Mouse (Mus musculus): ENCODE measurements at regions not wholly inside any gene's neighbourhood (a gene's known extent, or its start where the extent isn't known, plus 50 kb on each side); places are given as distances from the start of the nearest gene placed in this dataset.

GRCm38 (mm10) chr12:77666411-77666810, 428.5 kb downstream of the Fut8 start:
- DNase-seq (ENCODE audit: low spot score), result no peak

GRCm38 (mm10) chr12:77667151-77667874, 429.4 kb downstream of the Fut8 start:
- DNase-seq (ENCODE audit: low spot score), result no peak

- peak; percentile 38 for DNase-seq (ENCODE audit: low spot score)
These were observed 429.9 kb downstream of the Fut8 start for GRCm38 (mm10) chr12:77667875-77668204.

GRCm38 (mm10) chr12:77670531-77670930, 432.6 kb downstream of the Fut8 start:
- no peak for DNase-seq (ENCODE audit: low spot score)

GRCm38 (mm10) chr12:77674352-77674751, 436.4 kb downstream of the Fut8 start:
- DNase-seq (ENCODE audit: low spot score), result no peak

GRCm38 (mm10) chr12:77674755-77675154, 436.8 kb downstream of the Fut8 start:
- peak; percentile 7 for DNase-seq (ENCODE audit: low spot score)

- DNase-seq (ENCODE audit: low spot score), result no peak
These were observed 440.1 kb downstream of the Fut8 start for GRCm38 (mm10) chr12:77678040-77678439.

- DNase-seq (ENCODE audit: low spot score), result no peak
These were observed 456.2 kb downstream of the Fut8 start for GRCm38 (mm10) chr12:77694101-77694500.

- no peak for DNase-seq (ENCODE audit: low spot score)
These were observed 458.2 kb downstream of the Fut8 start for GRCm38 (mm10) chr12:77696039-77696631.

GRCm38 (mm10) chr12:77696662-77697061, 458.7 kb downstream of the Fut8 start:
- DNase-seq (ENCODE audit: low spot score), result no peak

- DNase-seq (ENCODE audit: low spot score), result peak; percentile 28
These were observed 460.2 kb downstream of the Fut8 start for GRCm38 (mm10) chr12:77698088-77698487.

GRCm38 (mm10) chr12:77699896-77700605, 462.1 kb downstream of the Fut8 start:
- no peak for DNase-seq (ENCODE audit: low spot score)

GRCm38 (mm10) chr12:77715506-77715905, 477.6 kb downstream of the Fut8 start:
- no peak for DNase-seq (ENCODE audit: low spot score)

- DNase-seq (ENCODE audit: low spot score), result no peak
These were observed 478.1 kb downstream of the Fut8 start for GRCm38 (mm10) chr12:77715979-77716378.

- no peak for DNase-seq (ENCODE audit: low spot score)
These were observed 466.3 kb upstream of the Gm6657 start for GRCm38 (mm10) chr12:77727766-77728165.

GRCm38 (mm10) chr12:77739047-77739760, 454.8 kb upstream of the Gm6657 start:
- peak; percentile 14 for DNase-seq (ENCODE audit: low spot score)

- no peak for DNase-seq (ENCODE audit: low spot score)
These were observed 451.3 kb upstream of the Gm6657 start for GRCm38 (mm10) chr12:77742716-77743115.

- no peak for DNase-seq (ENCODE audit: low spot score)
These were observed 444.5 kb upstream of the Gm6657 start for GRCm38 (mm10) chr12:77749438-77750007.

GRCm38 (mm10) chr12:77752181-77752580, 441.9 kb upstream of the Gm6657 start:
- DNase-seq (ENCODE audit: low spot score), result no peak

- peak; percentile 21 for DNase-seq (ENCODE audit: low spot score)
These were observed 438.0 kb upstream of the Gm6657 start for GRCm38 (mm10) chr12:77756021-77756420.

- peak; percentile 40 for DNase-seq (ENCODE audit: low spot score)
These were observed 433.1 kb upstream of the Gm6657 start for GRCm38 (mm10) chr12:77760976-77761375.

- no peak for DNase-seq (ENCODE audit: low spot score)
These were observed 418.0 kb upstream of the Gm6657 start for GRCm38 (mm10) chr12:77776011-77776546.

All from heart, adult 8-10 months (tissue).